Mouse (Mus musculus): ENCODE measurements around the gene Cd52. TPM values are rescaled to one million over a fixed set of nuclear protein-coding genes. Genes with fewer than 3 reads are reported as not detected.

Cd52 gene
- polyA plus RNA-seq, 1 experiment from 2014 or later = 18.9 TPM

- Histone ChIP-seq H3K9me3 (replicated peaks; ENCODE audit: low read length) (no peaks in the 10 kb centered on the region), H3K4me3 (replicated peaks; ENCODE audit: low read depth, low read length) (no peak overlapping the region), H3K27ac (no peak overlapping the region), H3K27me3 (ENCODE audit: insufficient read depth, low read length) (no peaks in the 10 kb centered on the region), H3K4me1 (replicated peaks; ENCODE audit: insufficient read depth, low read length) (no peaks in the 10 kb centered on the region), H3K4me2 (ENCODE audit: low read length) (no peak overlapping the region), H3K36me3 (ENCODE audit: insufficient read depth, low read length) (no peaks in the 10 kb centered on the region), H3K9ac (ENCODE audit: low read depth, low read length) (no peak overlapping the region)
- TF ChIP-seq CTCF (IDR thresholded peaks at IDR 0.05; ENCODE audit: low read depth) = no peak
- WGBS = 26% methylated on average over 8 of the region's 8 CpGs
- ATAC-seq (replicated peaks; ENCODE audit: low FRiP score, low read depth) (no peak), DNase-seq (ENCODE audit: low spot score) (peak; percentile 33)
These were observed 42.3 kb downstream of the Cd52 start for GRCm38 (mm10) chr4:134052560-134052959.

DNA sequence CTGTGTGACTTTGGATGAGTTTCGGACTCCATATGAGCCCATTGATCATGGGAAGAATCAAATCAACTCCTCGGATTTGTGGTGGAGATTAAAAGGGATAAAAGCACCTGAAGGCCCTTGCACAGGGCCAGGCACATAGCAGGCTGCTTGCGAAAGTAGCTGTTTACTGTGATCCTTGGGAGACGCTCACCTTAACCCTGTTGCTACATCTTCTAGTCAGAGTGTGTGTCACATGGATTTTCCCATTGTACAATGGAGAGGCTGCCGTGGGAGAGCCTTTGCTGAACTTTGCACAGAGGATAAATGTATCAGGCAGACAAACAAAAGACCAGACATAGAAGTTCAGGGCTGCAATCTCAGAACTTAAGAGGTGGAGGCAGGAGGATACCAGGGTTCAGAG is 43.0 kb downstream of the Cd52 start:
- no peak overlapping the region for H3K9ac ChIP-seq (ENCODE audit: low read depth, low read length)
- TF ChIP-seq CTCF (IDR thresholded peaks at IDR 0.05; ENCODE audit: low read depth) = no peak
- ATAC-seq (replicated peaks; ENCODE audit: low FRiP score, low read depth) (no peak), DNase-seq (ENCODE audit: low spot score) (no peak)
- H3K9me3 ChIP-seq (replicated peaks; ENCODE audit: low read length) = no peaks in the 10 kb centered on the region
- H3K27ac ChIP-seq = no peak overlapping the region
- H3K4me2 ChIP-seq (ENCODE audit: low read length) = no peak overlapping the region
- H3K4me3 ChIP-seq (replicated peaks; ENCODE audit: low read depth, low read length) = no peak overlapping the region
- H3K36me3 ChIP-seq (ENCODE audit: insufficient read depth, low read length) = no peaks in the 10 kb centered on the region
- 79% methylated on average over 5 of the region's 5 CpGs for WGBS
- no peaks in the 10 kb centered on the region for H3K27me3 ChIP-seq (ENCODE audit: insufficient read depth, low read length)
- no peaks in the 10 kb centered on the region for H3K4me1 ChIP-seq (replicated peaks; ENCODE audit: insufficient read depth, low read length)

DNA sequence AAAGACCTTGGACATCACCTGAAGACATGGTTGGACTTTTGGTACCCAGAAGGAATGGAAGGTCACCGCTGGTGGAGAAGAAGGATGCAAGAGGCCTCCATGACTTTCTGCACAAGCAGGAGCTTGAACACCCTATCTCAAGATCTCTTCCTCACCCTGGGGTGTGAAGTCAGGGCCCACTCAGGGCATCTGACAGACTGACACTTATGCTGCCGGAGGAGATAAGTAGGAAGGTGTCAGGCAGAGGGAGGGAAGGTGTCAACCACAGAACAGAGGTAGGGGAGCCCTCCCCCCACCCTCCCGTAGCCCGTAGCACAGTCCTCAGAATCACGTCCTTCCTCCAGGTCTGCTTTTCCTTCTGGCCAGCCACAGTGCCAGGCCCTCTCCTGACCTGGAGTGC is 47.2 kb downstream of the Cd52 start:
- Histone ChIP-seq H3K36me3 (ENCODE audit: insufficient read depth, low read length) (no peaks in the 10 kb centered on the region), H3K4me2 (ENCODE audit: low read length) (no peak overlapping the region), H3K4me3 (replicated peaks; ENCODE audit: low read depth, low read length) (no peak overlapping the region), H3K9ac (ENCODE audit: low read depth, low read length) (no peak overlapping the region), H3K4me1 (replicated peaks; ENCODE audit: insufficient read depth, low read length) (no peaks in the 10 kb centered on the region), H3K9me3 (replicated peaks; ENCODE audit: low read length) (no peaks in the 10 kb centered on the region), H3K27me3 (ENCODE audit: insufficient read depth, low read length) (no peaks in the 10 kb centered on the region), H3K27ac (no peak overlapping the region)
- DNase-seq (ENCODE audit: low spot score) = no peak
- ATAC-seq (replicated peaks; ENCODE audit: low FRiP score, low read depth) = no peak
- TF ChIP-seq CTCF (IDR thresholded peaks at IDR 0.05; ENCODE audit: low read depth) = no peak
- WGBS = 55% methylated on average over 5 of the region's 5 CpGs

- ATAC-seq (replicated peaks; ENCODE audit: low FRiP score, low read depth) = no peak
- no peak for TF ChIP-seq CTCF (IDR thresholded peaks at IDR 0.05; ENCODE audit: low read depth)
These were observed 51.8 kb downstream of the Cd52 start for GRCm38 (mm10) chr4:134043041-134043440.

GRCm38 (mm10) chr4:134041317-134042123 is 53.4 kb downstream of the Cd52 start:
- DNase-seq (ENCODE audit: low spot score) = peak; percentile 69
- Histone ChIP-seq H3K4me2 (ENCODE audit: low read length) (no peak overlapping the region), H3K4me3 (replicated peaks; ENCODE audit: low read depth, low read length) (no peak overlapping the region), H3K9me3 (replicated peaks; ENCODE audit: low read length) (no peaks in the 10 kb centered on the region), H3K27me3 (ENCODE audit: insufficient read depth, low read length) (no peaks in the 10 kb centered on the region), H3K4me1 (replicated peaks; ENCODE audit: insufficient read depth, low read length) (no peaks in the 10 kb centered on the region), H3K27ac (no peak overlapping the region), H3K36me3 (ENCODE audit: insufficient read depth, low read length) (no peaks in the 10 kb centered on the region), H3K9ac (ENCODE audit: low read depth, low read length) (no peak overlapping the region)
- TF ChIP-seq CTCF (IDR thresholded peaks at IDR 0.05; ENCODE audit: low read depth) = no peak
- 34% methylated on average over 9 of the region's 9 CpGs for WGBS
- no peak for ATAC-seq (replicated peaks; ENCODE audit: low FRiP score, low read depth)

More at GRCm38 (mm10) chr4:134043041-134043440, 51.8 kb downstream of the Cd52 start:
- no peak overlapping the region for H3K4me2 ChIP-seq (ENCODE audit: low read length)
- no peak for DNase-seq (ENCODE audit: low spot score)
- no peak overlapping the region for H3K27ac ChIP-seq
- no peak overlapping the region for H3K4me3 ChIP-seq (replicated peaks; ENCODE audit: low read depth, low read length)
- 51% methylated on average over 2 of the region's 2 CpGs for WGBS
- H3K27me3 ChIP-seq (ENCODE audit: insufficient read depth, low read length) = no peaks in the 10 kb centered on the region
- no peaks in the 10 kb centered on the region for H3K9me3 ChIP-seq (replicated peaks; ENCODE audit: low read length)
- H3K4me1 ChIP-seq (replicated peaks; ENCODE audit: insufficient read depth, low read length) = no peaks in the 10 kb centered on the region
- H3K36me3 ChIP-seq (ENCODE audit: insufficient read depth, low read length) = no peaks in the 10 kb centered on the region
- H3K9ac ChIP-seq (ENCODE audit: low read depth, low read length) = no peak overlapping the region

GRCm38 (mm10) chr4:134035953-134036352 is 58.9 kb downstream of the Cd52 start:
- Histone ChIP-seq H3K27ac (no peak overlapping the region), H3K9me3 (replicated peaks; ENCODE audit: low read length) (no peaks in the 10 kb centered on the region), H3K36me3 (ENCODE audit: insufficient read depth, low read length) (no peaks in the 10 kb centered on the region), H3K4me3 (replicated peaks; ENCODE audit: low read depth, low read length) (no peak overlapping the region), H3K4me1 (replicated peaks; ENCODE audit: insufficient read depth, low read length) (no peaks in the 10 kb centered on the region), H3K9ac (ENCODE audit: low read depth, low read length) (no peak overlapping the region), H3K27me3 (ENCODE audit: insufficient read depth, low read length) (no peaks in the 10 kb centered on the region), H3K4me2 (ENCODE audit: low read length) (no peak overlapping the region)
- WGBS = 6% methylated on average over 16 of the region's 16 CpGs
- DNase-seq (ENCODE audit: low spot score) (peak; percentile 66), ATAC-seq (replicated peaks; ENCODE audit: low FRiP score, low read depth) (no peak)
- peak; percentile 99 for TF ChIP-seq CTCF (IDR thresholded peaks at IDR 0.05; ENCODE audit: low read depth)

Other genes starting within 250 kb of the Cd52 start
- gene Rps6ka1, start 207.3 kb downstream of the Cd52 start, polyA plus RNA-seq (2015; fragmentation: Nextera tagmentation; extraction: Ambion mirVana) = 29.7 and 32.5 TPM in 2 replicates
- gene Hmgn2, start 126.4 kb downstream of the Cd52 start, polyA plus RNA-seq (2015; fragmentation: Nextera tagmentation; extraction: Ambion mirVana) = 1,962 and 2,114 TPM in 2 replicates
- gene Dhdds, start 94.2 kb downstream of the Cd52 start, polyA plus RNA-seq (2015; fragmentation: Nextera tagmentation; extraction: Ambion mirVana) = 35.3 and 36.9 TPM in 2 replicates
- gene Lin28a, start 76.2 kb downstream of the Cd52 start, polyA plus RNA-seq (2015; fragmentation: Nextera tagmentation; extraction: Ambion mirVana) = 0.04 TPM in 1 of 2 replicates, not detected in the other
- gene Zfp683, start 41.2 kb downstream of the Cd52 start, polyA plus RNA-seq (2015; fragmentation: Nextera tagmentation; extraction: Ambion mirVana) = not detected in 2 replicates
- 2.8 and 6.1 TPM in 2 replicates for gene Crybg2, start 34.3 kb downstream of the Cd52 start, polyA plus RNA-seq (2015; fragmentation: Nextera tagmentation; extraction: Ambion mirVana)
- gene Ubxn11, start 7.5 kb upstream of the Cd52 start, polyA plus RNA-seq (2015; fragmentation: Nextera tagmentation; extraction: Ambion mirVana) = 7.6 and 7.8 TPM in 2 replicates
- 452 and 455 TPM in 2 replicates for gene Sh3bgrl3, start 33.7 kb upstream of the Cd52 start, polyA plus RNA-seq (2015; fragmentation: Nextera tagmentation; extraction: Ambion mirVana)
- gene Cep85, start 92.0 kb upstream of the Cd52 start, polyA plus RNA-seq (2015; fragmentation: Nextera tagmentation; extraction: Ambion mirVana) = 168 and 176 TPM in 2 replicates
- gene Gm7534, start 107.9 kb upstream of the Cd52 start, polyA plus RNA-seq (2015; fragmentation: Nextera tagmentation; extraction: Ambion mirVana) = 0.20 and 0.22 TPM in 2 replicates
- gene Catsper4, start 132.3 kb upstream of the Cd52 start, polyA plus RNA-seq (2015; fragmentation: Nextera tagmentation; extraction: Ambion mirVana) = 0.41 and 0.42 TPM in 2 replicates
- 8.3 and 9.2 TPM in 2 replicates for gene Cnksr1, start 143.3 kb upstream of the Cd52 start, polyA plus RNA-seq (2015; fragmentation: Nextera tagmentation; extraction: Ambion mirVana)
- gene E130218I03Rik, start 148.6 kb upstream of the Cd52 start, polyA plus RNA-seq (2015; fragmentation: Nextera tagmentation; extraction: Ambion mirVana) = 0.08 and 0.29 TPM in 2 replicates
- 14.0 and 16.3 TPM in 2 replicates for gene Zfp593, start 150.5 kb upstream of the Cd52 start, polyA plus RNA-seq (2015; fragmentation: Nextera tagmentation; extraction: Ambion mirVana)
- not detected in 2 replicates for gene Gm30191, start 151.9 kb upstream of the Cd52 start, polyA plus RNA-seq (2015; fragmentation: Nextera tagmentation; extraction: Ambion mirVana)
- gene Grrp1, start 159.0 kb upstream of the Cd52 start, polyA plus RNA-seq (2015; fragmentation: Nextera tagmentation; extraction: Ambion mirVana) = 10.8 and 12.3 TPM in 2 replicates
- gene Pdik1l, start 192.8 kb upstream of the Cd52 start, polyA plus RNA-seq (2015; fragmentation: Nextera tagmentation; extraction: Ambion mirVana) = 12.5 and 14.1 TPM in 2 replicates
- 2.4 and 2.7 TPM in 2 replicates for gene Trim63, start 220.0 kb upstream of the Cd52 start, polyA plus RNA-seq (2015; fragmentation: Nextera tagmentation; extraction: Ambion mirVana)
- 0.48 and 0.82 TPM in 2 replicates for gene Slc30a2, start 248.1 kb upstream of the Cd52 start, polyA plus RNA-seq (2015; fragmentation: Nextera tagmentation; extraction: Ambion mirVana)

Measured in kidney, postnatal 0 days (tissue).